Mouse (Mus musculus) NIH3T3 (cell line): ENCODE measurements around the gene Ttc32.

ENCODE experiments used
- DNase-seq: peaks from one replicate; pipeline ENCODE4 v3.0.0-alpha.2; 2012; ENCODE audit warnings: low read depth

Gene Ttc32

GRCm38 (mm10) chr12:9046674-9047073, 16.9 kb downstream of the Ttc32 start:
- DNase-seq: no peak

GRCm38 (mm10) chr12:9048090-9048489, 18.3 kb downstream of the Ttc32 start:
- no peak for DNase-seq

GRCm38 (mm10) chr12:9050824-9051223, 21.0 kb downstream of the Ttc32 start:
- DNase-seq: no peak

- DNase-seq: peak; percentile 93
Observed at GRCm38 (mm10) chr12:9052075-9052829, 22.5 kb downstream of the Ttc32 start.

- peak; percentile 37 for DNase-seq
Observed at GRCm38 (mm10) chr12:9053345-9053744, 23.5 kb downstream of the Ttc32 start.

- no peak for DNase-seq
Observed at GRCm38 (mm10) chr12:9054012-9054411, 24.2 kb downstream of the Ttc32 start.

- no peak for DNase-seq
Observed at GRCm38 (mm10) chr12:9055269-9055668, 25.5 kb downstream of the Ttc32 start.

GRCm38 (mm10) chr12:9059502-9059901, 29.7 kb downstream of the Ttc32 start:
- DNase-seq: no peak

- DNase-seq: no peak
Observed at GRCm38 (mm10) chr12:9059965-9060364, 30.2 kb downstream of the Ttc32 start.

- DNase-seq: no peak
Observed at GRCm38 (mm10) chr12:9063611-9064010, 33.8 kb downstream of the Ttc32 start.

- DNase-seq: no peak
Observed at GRCm38 (mm10) chr12:9071058-9071457, 41.3 kb downstream of the Ttc32 start.

- DNase-seq: peak; percentile 50
Observed at GRCm38 (mm10) chr12:9071493-9071892, 41.7 kb downstream of the Ttc32 start.

- no peak for DNase-seq
Observed at GRCm38 (mm10) chr12:9077554-9078125, 47.8 kb downstream of the Ttc32 start.

GRCm38 (mm10) chr12:9090226-9090625, 60.4 kb downstream of the Ttc32 start:
- DNase-seq: peak; percentile 73
